Mouse (Mus musculus): ENCODE measurements around the gene B4galnt1.
"Not testable (repeated sequence)": the region's sequence is repeated elsewhere in the genome, so short reads cannot be mapped to it uniquely, and the experiment has no call there.

Gene B4galnt1

DNA sequence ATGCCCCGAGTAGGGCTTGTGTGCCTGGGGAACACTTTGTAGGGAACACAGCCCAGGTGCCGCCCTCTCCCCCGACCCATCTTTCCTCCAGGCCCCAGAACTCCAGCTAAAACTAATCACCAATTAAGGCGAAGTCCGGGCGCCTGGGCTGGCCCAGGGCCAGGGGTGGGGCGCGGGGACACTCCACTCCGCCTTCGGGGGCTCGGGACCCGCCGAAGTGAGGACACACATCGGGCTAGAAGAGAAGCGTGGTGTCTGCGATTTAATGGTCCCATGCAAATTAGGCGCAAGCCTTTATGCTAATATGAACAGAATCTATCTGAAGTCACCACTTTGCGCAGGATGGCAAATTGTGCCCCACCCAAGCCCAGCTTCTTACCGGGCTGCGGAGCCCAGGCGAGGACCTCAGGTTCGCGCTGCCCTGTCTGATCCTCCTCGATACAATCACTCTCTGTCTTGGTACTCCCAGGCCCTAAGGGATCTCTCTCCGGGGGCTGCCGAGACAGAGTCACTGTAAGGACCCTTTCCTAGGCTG lies 24.2 kb downstream of the B4galnt1 start:
- DNase-seq (ENCODE audit: low spot score): peak; percentile 69

DNA sequence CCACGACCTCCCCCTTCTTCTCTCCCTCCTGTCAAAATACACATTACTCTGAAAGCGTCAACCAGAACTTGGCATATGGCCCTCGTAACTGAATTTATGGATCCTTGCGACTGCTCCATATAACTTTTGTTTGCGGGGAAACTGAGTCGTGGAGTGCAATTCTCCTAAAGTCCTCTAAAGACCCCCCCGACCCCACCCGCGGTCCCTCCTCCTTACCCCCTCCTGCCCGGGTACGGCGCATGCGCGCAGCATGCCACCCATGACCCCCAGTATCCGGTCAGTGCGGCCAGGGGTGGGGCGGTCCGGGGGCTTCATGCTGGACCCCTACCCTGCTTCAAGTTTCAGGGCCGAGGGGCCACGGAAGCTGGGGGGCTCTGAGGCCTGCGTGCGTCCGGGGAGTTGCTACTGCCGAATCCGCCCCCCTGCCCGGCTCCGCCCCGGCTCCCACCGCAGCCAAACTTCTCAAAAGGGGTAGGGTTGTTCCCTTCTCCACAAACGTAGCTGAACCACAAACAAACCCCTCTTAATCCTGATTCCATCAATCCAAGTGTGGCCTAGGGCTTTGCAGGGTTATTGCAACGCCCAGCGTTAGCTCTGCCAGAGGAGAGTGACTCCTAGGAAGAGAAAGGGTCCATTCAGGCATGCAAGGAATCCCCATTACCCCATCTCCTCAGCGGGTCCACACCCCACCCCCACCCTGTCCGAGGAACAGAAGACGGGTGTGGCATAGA lies 24.8 kb downstream of the B4galnt1 start, which contains the start of gene Arhgef25:
Gene Arhgef25, minus strand, starts transcription at position 433 of the 731 bp plus-strand sequence.
- peak; percentile 72 for DNase-seq (ENCODE audit: low spot score)

DNA sequence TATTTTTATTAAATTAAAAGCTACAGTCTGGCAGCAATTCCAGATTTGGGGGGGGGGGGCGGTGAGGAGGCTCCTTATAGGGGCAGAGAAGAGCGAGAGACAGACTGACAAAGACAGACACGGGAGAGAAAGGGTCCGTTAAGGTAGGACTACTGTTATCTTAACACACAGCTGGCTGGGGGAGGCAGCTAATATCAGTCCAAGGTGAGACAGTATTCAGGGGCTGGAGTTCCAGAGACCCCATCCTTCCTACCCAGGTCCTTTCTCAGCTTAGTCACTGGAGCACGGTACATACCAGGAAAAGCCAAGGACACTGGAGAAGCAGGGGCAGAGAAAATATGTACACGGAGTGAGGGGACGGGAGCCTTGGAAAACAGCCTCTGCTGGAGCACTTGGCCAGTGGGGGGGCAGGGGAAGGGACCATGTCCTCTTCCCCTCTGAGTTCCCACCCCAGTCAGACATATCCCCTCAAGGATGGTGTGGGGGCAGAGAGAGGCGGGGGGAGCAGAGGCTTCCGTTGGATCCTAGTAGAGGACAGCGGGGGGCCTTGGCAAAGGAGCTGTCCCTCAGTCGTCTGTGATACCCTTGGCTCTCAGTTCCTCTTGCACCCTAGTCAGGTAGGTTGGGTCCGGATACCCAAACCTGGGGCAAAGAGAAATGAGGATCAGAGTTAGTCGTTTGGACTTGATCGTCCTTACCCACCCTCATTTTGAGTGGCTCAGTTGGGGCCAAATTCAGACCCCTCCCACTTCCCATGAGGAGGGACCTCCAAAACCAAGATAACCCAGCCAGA lies 25.6 kb downstream of the B4galnt1 start:
- DNase-seq (ENCODE audit: low spot score): peak; percentile 31

DNA sequence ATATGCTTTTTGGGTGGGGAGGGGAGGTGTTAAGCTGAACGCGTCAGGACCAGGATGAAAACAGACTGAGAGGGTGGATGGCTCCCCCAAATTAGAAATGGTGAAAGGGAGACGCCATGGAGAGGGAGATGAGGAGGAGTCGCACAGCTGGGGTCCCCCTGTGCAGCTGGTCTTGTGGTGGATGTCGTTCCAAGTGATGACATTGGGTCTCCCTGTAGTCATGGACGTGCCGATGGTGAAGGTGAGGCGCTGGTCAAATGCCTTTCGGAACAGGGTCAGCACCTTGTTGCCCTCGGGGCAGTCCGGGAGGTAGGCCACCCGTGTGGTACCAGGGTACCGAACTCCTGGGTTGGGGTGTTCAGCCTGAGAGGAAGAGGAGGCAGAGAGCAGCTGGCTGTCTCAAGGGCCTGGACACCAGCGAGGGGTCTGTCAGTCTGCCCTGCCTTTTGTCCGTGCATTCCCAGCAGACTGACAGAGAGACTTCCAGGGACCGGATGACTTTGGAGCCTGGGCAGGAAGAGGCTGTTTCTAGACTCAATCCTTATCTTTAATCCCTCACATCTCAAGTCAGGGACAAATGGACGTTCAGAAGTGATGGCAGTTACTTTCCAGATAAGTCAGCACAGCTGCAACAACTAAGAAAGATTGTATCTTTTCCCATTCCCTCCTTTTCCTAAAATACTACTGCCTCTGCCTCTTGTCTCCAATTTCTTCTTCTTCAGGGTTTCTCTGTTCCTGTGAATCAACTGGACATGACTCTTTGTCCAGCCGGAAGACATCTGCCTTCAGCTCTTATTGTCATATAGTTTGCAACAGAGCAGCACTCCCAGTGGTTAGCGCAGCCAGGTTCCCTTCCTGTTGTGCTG lies 26.4 kb downstream of the B4galnt1 start:
- DNase-seq (ENCODE audit: low spot score): no peak

DNA sequence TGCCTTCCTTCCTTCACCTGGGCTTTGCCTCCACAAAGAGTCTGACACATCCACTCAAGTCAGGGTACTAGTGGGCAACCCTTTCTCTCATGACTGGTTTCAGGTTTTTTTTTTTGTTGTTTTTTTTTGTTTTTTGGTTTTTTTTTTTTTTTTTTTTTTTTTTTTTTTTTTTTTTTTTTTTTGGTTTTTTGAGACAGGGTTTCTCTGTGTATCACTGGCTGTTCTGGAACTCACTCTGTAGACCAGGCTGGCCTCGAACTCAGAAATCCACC lies 27.0 kb downstream of the B4galnt1 start:
- DNase-seq (ENCODE audit: low spot score): not testable (repeated sequence)

DNA sequence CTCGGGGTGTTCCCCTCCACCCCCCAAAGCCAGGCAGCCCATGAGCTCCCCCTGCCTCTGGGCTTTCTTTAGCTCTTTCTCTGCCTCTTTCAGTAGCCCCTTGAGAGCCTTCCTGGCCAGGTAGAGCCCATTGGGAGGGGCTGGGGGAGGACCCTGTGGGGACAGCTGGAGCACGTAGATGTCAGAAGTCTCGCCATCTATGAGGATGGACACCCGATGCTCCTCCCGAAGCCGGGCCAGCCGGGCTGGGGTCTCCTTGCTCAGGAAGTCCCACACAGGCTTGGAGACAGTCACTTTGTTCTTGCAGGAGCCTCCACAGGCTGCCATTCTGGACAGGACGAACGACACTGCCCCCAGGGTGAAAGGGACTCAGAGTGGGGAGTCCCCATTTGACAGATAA lies 28.0 kb downstream of the B4galnt1 start:
- DNase-seq (ENCODE audit: low spot score): no peak

DNA sequence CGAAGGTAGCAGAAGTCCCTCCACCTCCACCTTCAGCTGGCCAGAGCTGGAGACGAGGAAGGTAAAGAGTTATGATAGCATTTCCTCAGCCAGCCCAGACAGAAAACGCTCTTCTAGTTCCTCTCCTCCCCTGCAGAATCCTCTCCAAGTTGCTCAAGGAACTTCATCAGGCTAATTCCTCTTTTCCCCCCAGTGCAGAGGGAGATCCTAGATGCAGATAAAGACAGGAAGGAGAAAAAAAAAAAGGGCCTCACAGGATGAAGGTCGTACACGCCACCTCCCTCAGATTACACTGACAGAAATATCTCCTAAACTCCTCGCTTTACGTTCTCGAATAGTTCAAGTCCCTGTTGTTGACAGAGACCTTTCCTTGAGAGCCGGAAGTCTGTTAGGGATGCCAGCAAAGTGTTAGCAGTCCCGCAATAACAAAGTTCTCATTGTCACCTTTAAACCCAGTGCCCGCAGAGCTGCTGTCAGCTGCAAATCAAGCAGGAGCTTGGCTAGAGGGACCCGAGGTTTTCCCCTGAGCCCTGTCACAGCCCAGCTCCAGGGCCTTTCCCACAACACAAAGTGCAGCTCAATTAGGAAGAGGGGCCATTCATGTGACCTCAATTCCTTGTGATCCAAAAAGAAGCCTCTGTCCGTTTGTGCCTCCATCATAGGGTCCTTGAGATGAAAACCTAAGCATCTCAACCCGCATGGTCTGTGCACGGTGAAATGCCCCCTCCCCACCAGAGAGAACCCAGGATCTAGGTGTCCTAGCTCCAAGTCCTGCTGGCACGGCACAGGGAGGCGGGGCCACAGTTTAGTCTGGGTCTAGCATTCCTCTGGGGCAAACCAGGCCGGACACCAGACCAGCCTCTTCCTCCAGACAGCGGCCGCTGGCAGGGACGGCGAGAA lies 29.7 kb downstream of the B4galnt1 start:
- DNase-seq (ENCODE audit: low spot score): peak; percentile 69

DNA sequence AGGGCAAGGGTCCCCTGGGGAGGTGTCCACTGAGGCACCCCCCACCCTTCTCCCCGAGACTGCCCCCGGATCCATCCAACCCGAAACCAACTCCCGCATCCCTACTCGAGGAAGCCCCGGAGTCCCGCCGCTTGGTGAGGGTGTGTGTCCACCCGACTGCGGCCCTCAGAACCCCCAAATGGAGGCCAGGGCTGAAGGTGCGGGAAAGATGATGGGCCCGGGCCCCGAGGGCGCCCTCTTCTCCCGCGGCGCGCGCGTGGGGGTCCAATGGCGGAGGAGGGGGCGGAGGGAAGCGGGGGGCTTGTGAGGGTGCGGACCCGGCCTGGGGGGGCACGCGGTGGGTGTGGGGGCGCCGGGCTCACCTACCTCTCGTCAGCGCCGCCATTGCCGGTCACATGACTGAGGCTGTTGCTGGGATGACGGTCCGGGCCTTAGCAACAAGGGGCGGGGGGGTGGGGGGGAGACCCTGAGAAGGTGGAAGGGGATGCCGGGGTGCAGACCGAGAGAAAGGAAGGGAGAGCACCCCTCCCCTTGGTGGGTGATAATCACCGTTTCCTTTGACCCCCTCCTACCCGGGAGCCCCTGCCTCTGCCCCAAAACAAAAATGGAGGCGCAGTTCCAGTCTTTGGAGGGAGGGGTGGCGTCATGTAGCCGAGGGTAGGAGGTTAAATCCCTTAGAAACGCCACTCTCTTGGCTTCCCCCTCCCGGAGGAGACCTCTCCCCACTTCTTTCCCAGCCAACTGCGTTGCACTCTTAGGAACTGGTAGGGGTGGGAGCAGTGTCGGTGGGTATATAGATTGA lies 30.5 kb downstream of the B4galnt1 start, which contains the start of gene Dtx3:
Gene Dtx3, minus strand, starts transcription at position 401 of the 802 bp plus-strand sequence.
- DNase-seq (ENCODE audit: low spot score): peak; percentile 68

DNA sequence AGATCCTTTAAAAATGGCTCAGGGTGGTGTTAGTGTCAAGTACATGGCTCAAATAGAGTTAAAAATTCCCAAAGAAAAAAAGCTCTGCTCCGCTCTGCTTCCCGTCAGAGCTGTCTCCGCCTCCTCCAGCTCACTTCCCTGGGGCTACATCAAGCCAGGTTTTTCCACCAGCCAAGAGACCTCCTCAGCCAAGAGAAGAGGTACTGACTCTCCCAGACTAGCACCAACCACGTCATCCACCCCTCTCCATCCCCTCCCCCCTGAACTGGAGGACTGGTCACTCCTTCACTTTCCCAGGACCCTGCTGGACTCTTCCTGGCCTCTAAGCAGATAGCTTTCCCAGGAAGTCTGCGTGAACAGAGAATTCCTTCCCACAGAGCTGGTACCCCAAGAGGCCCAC lies 31.4 kb downstream of the B4galnt1 start:
- peak; percentile 78 for DNase-seq (ENCODE audit: low spot score)

DNA sequence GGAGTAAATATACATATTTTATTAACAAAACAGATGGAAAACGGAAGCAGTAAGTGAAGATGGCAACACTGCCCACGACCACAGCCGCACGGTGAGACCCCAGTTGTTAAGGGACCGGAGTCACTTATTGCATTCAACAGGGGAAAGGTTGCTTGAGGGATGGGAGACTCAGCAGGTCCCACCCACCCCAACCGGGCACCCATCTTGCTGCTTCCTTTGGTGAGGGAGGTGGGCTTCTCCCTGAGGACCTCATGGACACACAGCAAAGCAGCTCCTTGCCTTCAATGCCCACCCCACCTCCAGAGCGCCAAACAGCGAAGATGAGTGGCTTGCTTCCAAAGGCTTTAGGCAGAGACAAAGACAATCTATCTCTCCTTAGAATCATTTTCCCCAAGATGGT lies 32.1 kb downstream of the B4galnt1 start:
- DNase-seq (ENCODE audit: low spot score): no peak

DNA sequence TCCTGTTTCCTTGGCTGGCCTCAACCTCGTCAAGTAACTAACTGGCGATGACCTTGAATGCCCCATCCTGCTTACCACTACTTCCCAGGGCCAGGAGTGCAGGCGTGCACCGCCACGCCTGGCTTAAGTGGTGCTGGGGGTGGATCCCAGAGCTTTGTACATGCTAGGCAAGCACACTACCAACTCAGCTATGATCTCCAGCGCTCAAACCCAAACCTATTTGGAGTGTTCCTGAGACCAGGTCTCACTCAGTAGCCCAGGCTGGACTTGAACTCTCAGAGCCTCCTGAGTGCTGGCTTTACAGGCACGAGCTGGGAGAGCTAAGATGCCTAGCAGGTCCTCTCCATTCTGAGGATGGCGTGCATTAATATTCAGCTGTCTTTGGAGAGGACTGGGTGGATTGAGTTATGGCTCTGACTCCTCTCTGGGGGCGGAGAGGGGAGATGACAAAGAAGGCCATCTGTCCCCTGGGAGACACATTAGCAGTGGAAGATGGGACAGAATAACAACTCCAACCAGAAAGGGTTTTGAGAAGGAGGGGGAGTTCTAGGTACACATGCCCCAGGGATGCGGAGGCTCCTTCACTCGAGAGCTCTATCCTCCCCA lies 32.6 kb downstream of the B4galnt1 start:
- DNase-seq (ENCODE audit: low spot score): no peak

DNA sequence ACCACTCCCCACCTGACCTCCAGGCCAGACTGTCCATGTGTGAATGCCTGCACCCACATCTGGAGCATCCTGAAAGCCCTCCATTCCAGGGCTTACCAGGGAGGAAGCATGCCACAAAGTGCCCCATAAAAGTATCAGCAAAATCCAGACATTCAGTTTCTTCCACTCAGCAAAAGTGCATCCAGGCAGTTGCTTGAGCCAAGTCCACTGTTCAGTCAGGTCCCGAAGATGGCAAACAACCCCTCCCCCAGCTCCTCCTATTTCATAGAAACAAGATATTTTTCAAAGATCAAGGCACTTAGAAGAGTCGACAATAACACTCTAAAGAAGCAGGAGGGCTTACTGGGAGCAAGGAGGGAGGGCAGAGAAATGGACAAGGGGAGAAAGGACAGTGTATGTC lies 33.5 kb downstream of the B4galnt1 start:
- DNase-seq (ENCODE audit: low spot score): no peak

DNA sequence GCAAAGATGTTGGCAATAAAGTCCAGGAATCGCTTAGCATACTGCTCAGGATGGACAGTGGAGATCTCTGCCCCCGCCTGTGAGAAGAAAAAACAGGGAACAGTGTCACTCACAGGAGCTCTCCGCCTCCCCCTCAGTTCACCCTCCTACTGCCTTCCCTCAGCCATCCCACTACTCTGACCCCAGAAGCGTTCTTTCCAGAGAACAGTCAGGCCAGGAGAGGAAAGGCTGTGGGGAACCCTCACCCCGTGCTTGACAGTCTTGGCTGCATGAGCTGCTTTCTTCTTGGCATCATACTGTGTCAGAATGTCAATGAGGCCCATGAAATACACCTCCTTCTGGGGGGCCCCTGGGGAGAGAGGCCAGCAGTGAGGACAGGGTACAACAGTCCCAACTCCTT lies 34.0 kb downstream of the B4galnt1 start:
- no peak for DNase-seq (ENCODE audit: low spot score)

DNA sequence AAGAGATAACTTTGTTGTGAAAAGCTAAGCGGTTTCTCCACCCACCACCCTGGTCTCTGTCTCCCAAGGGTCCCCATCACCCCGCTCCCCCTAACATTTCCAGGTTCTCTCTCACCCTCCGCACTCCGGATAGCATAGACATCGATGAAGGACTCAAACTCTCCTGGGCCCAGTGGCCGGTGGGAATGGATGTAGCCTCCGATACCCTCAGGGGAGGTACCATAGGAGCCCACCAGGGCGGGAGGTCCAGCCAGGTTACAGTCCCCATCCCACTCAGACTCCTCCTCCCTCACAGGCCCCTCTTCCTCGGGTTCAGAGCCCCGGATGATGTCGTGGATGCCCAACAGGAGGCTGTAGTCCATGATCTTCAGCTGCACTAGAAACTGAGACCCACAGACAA lies 34.4 kb downstream of the B4galnt1 start:
- no peak for DNase-seq (ENCODE audit: low spot score)

DNA sequence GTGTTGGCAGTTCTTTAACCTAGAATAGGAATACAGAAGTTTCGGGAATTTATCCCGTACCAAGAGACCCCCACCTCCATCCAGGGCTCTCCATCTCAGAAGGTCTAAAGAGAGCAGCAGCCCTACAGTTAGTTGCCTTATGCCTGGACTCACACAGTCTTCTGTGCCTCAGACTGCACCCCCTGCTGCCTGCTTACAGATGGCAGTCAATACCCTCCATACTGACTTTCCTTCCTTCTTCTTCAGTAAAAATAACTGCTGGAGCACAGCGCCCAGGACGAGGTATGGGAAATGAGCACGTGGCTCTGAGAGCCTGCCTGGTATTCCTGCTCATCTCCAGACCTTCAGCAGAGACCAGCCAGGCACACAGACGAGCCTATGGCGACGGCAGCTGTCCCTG lies 35.3 kb downstream of the B4galnt1 start:
- no peak for DNase-seq (ENCODE audit: low spot score)

DNA sequence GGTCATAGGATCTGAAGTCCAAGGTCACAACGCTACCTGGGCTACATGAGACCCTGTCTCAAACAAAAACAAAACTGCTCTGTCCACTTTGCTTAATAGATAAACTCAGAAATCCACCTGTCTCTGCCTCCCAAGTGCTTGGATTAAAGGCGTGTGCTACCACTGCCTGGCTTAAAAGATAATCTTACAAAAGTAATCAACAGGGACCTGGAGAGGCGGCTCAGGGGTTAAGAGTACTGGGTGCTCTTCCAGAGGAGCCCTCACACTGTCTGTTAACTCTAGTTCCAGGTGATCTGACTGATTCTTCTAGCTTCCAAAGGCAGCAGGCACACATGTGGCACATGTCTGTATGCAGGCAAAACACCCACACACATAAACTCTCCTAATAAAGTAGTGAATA lies 38.1 kb downstream of the B4galnt1 start:
- DNase-seq (ENCODE audit: low spot score): no peak

DNA sequence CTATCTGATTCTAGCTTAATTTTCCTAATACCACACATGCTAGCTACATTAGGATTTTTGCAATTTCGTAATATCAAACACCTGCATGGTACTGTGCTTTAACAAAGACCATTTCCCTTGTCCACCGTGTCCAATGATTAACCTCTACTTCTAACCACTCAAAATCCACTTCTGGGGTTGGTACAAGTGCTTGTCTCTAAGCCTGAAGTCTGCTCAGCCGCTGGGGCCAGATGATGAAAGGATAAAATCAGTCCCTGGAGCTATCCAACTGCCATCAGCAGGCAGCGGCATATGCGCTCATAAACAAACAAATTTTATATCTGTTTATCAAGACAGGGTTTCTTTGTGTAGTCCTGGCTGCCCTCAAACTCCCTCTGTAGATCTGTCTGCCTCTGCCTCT lies 39.6 kb downstream of the B4galnt1 start:
- no peak for DNase-seq (ENCODE audit: low spot score)

DNA sequence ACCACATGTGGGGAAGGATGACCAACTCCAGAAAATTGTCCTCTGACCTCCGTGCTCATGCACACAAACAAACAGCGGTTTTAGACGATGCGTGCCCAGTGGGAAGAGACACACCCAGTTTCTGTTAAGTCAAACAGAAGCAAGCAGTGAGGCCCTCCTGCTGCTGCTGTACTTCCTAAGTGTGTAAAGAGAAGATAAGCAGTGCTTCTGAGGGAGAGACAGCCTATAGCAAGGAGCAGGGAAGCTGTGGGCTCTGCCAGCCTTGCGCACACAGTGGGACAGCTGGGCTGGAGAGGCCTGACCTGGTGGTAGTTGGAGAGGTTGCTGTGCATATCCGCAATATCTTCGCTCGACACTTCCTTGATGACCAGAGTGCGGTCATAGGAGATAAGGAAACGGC lies 40.3 kb downstream of the B4galnt1 start:
- DNase-seq (ENCODE audit: low spot score): no peak

DNA sequence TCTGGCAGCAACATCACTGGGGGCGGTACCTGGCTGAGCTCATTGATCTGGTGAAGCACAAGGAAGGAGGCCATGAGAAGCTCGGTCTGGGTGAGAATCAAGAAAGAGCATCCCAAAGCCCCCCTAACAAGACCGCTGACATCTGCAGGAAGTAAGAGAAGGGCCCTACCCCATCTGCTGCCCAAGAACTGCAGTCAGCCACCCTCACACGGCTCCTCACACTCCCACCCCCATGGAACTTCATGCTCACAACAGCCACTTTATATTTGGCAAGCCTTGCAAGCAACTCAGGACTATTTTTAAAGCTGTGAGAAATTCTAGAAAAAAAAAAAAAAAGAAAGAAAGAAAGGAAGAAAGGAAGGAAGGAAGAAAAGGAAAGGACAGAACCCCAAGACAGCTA lies 43.9 kb downstream of the B4galnt1 start:
- DNase-seq (ENCODE audit: low spot score): no peak

DNA sequence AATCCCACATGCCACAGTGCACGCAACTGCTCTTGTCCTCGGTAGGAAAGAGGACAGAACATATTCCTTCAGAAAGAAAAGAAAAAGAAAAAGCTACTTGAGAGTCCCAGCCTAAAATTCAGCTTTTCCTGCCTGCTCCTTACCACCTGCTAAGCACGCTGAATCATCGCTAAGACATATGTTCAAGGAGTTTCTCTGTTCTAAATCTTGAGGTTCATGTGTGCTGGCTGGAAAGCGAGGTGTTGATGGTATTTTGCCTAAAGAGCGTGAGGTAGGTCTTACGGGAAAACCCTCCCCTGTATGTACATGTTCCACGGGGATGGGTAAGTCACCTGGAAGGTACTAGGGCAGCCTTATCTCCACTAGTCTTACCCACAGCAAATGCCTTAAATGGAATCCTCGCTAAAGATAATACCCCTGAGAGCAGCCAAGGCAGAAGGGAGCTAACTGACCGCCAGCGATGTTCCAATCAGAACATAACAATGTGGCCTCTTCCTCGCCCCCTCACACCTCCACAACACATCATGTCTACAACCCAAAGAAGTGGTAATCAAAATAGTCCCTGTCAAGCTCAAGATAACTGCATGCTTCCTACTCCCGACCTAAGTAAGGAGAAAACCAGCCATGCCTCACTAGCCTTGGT lies 45.0 kb downstream of the B4galnt1 start:
- no peak for DNase-seq (ENCODE audit: low spot score)

Data from embryo, embryonic 10.5 days (tissue).